Mouse (Mus musculus) embryonic fibroblast, embryonic 13.5 days (primary cell): ENCODE data around the gene Sec14l1.
"Not testable (repeated sequence)": the region's sequence is repeated elsewhere in the genome, so short reads cannot be mapped to it uniquely, and the experiment has no call there.

Source experiments
- CTCF ChIP-seq: IDR thresholded peaks from 2 replicates; pipeline ENCODE4 v1.5.1; 2011; ENCODE audit warnings: mild to moderate bottlenecking, control low read depth, low read length, moderate library complexity, borderline replicate concordance; ENCODE audit not compliant: insufficient read depth
- POLR2A ChIP-seq: IDR thresholded peaks from 2 replicates; pipeline ENCODE4 v1.6.1; 2011; ENCODE audit warnings: low read depth, mild to moderate bottlenecking, control low read depth, low read length, moderate library complexity

DNA sequence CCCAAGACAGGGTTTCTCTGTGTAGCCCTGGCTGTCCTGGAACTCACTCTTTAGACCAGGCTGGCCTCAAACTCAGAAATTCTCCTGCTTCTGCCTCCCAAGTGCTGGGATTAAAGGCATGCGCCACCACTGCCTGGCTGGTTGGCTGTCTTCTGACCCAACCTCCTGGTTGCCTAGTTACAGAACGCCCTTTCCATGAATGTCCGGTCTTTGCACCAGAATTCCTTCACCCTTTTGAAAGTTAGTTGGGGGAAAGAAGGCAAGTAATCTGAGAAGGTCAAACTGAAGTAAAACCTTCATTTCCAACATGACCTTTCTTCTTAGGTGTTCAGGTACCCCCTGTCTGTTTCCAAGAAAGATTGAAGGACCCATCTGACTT is 31.1 kb upstream of the Sec14l1 start:
- TF ChIP-seq CTCF, POLR2A: not testable (repeated sequence)
